Mouse (Mus musculus) G1E (cell line): Measurements from ENCODE around the gene Fry.

Experiments
- CTCF ChIP-seq: IDR thresholded peaks from 2 replicates; pipeline ENCODE4 v1.5.1; 2012; ENCODE audit warnings: low read depth, low read length, inconsistent platforms, mixed read lengths
- GATA1 ChIP-seq: IDR thresholded peaks from 2 replicates; pipeline ENCODE4 v1.6.1; 2012; ENCODE audit warnings: borderline replicate concordance, low read length, inconsistent platforms, mixed read lengths
- POLR2AphosphoS5 ChIP-seq: IDR thresholded peaks from 2 replicates; pipeline ENCODE4 v1.6.1; 2012; ENCODE audit warnings: low read depth, low read length, inconsistent platforms; ENCODE audit not compliant: insufficient replicate concordance
- TAL1 ChIP-seq: conservative IDR thresholded peaks from 2 replicates; pipeline ENCODE4 v1.6.1; 2012; ENCODE audit warnings: low read depth, low read length, inconsistent platforms, mixed read lengths

DNA sequence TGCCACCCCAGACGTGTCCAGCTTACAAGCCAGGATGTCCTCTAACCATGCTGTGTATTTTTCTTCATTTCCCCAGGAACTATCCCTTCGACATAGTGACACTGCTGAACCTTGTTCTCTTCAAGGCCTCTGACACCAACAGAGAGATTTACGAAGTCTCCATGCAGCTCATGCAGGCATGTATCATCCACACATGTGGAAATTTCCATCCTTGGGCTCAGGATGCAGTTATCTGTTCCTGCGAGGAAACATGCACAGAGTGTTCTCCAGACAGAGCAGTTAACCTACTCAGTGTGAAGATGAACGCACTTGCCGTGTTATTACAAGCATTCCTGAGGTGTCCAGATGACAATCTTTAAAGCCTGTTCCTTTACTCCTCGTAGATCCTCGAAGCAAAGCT, 286.4 kb downstream of the Fry start:
- TF ChIP-seq CTCF: no peak
- TF ChIP-seq GATA1: no peak
- no peak for TF ChIP-seq TAL1
- TF ChIP-seq POLR2AphosphoS5: no peak
